Mouse (Mus musculus): ENCODE measurements around the gene Dnm1. TPM values are rescaled to one million over a fixed set of nuclear protein-coding genes. Genes with fewer than 3 reads are reported as not detected.

Dnm1 gene
- polyA plus RNA-seq, 1 experiment from 2014 or later: 10.1 TPM

GRCm38 (mm10) chr2:32275823-32276222, 77.3 kb downstream of the Dnm1 start:
- Histone ChIP-seq H3K9me3 (replicated peaks; ENCODE audit: control insufficient read depth, low read length) (no peaks in the 10 kb centered on the region), H3K4me3 (ENCODE audit: low read depth, low read length) (no peak overlapping the region), H3K27ac (ENCODE audit: low read depth, low read length) (no peak overlapping the region), H3K4me1 (ENCODE audit: control insufficient read depth, insufficient read depth, low read length) (no peaks in the 10 kb centered on the region), H3K36me3 (ENCODE audit: control insufficient read depth, insufficient read depth, low read length) (peaks cover 13% of the 10 kb centered on the region), H3K27me3 (ENCODE audit: control insufficient read depth, insufficient read depth, low read length) (no peaks in the 10 kb centered on the region), H3K4me2 (no peak overlapping the region), H3K9ac (ENCODE audit: low read depth, low read length) (no peak overlapping the region)
- ATAC-seq (replicated peaks; ENCODE audit: insufficient number of reproducible peaks, low FRiP score, low TSS enrichment): no peak
- WGBS (ENCODE audit: insufficient replicate concordance): 68% methylated on average over 3 of the region's 3 CpGs

- H3K36me3 ChIP-seq (ENCODE audit: control insufficient read depth, insufficient read depth, low read length): peaks cover 9% of the 10 kb centered on the region
- peaks cover 12% of the 10 kb centered on the region for H3K4me1 ChIP-seq (ENCODE audit: control insufficient read depth, insufficient read depth, low read length)
- peak overlapping the region; percentile 83; the same call in 1 of the 2 replicates for H3K4me3 ChIP-seq (ENCODE audit: low read depth, low read length)
- H3K27me3 ChIP-seq (ENCODE audit: control insufficient read depth, insufficient read depth, low read length): no peaks in the 10 kb centered on the region
- H3K4me2 ChIP-seq: peak overlapping the region; percentile 87
- H3K27ac ChIP-seq (ENCODE audit: low read depth, low read length): no peak overlapping the region
- no peaks in the 10 kb centered on the region for H3K9me3 ChIP-seq (replicated peaks; ENCODE audit: control insufficient read depth, low read length)
- WGBS (ENCODE audit: insufficient replicate concordance): 32% methylated on average over 4 of the region's 4 CpGs
- no peak for ATAC-seq (replicated peaks; ENCODE audit: insufficient number of reproducible peaks, low FRiP score, low TSS enrichment)
- peak overlapping the region; percentile 90; the same call in 1 of the 2 replicates for H3K9ac ChIP-seq (ENCODE audit: low read depth, low read length)
These were observed 92.5 kb downstream of the Dnm1 start for GRCm38 (mm10) chr2:32260635-32261034.

GRCm38 (mm10) chr2:32259657-32260417, 93.3 kb downstream of the Dnm1 start, which contains the start of gene Uck1:
TSS of gene Uck1 (minus strand) at chr2:32260159.
- Histone ChIP-seq H3K9ac (ENCODE audit: low read depth, low read length) (peak within 1 kb of the TSS; percentile 90), H3K9me3 (replicated peaks; ENCODE audit: control insufficient read depth, low read length) (no peaks in the 10 kb centered on the region), H3K27me3 (ENCODE audit: control insufficient read depth, insufficient read depth, low read length) (no peaks in the 10 kb centered on the region), H3K4me2 (peak within 1 kb of the TSS; percentile 87), H3K4me3 (ENCODE audit: low read depth, low read length) (peak within 1 kb of the TSS; percentile 83), H3K36me3 (ENCODE audit: control insufficient read depth, insufficient read depth, low read length) (peaks cover 9% of the 10 kb centered on the region), H3K27ac (ENCODE audit: low read depth, low read length) (no peak within 1 kb of the TSS), H3K4me1 (ENCODE audit: control insufficient read depth, insufficient read depth, low read length) (peaks cover 12% of the 10 kb centered on the region)
- ATAC-seq (replicated peaks; ENCODE audit: insufficient number of reproducible peaks, low FRiP score, low TSS enrichment): peak; percentile 88
- 2% methylated on average over 57 of the region's 59 CpGs for WGBS (ENCODE audit: insufficient replicate concordance)

GRCm38 (mm10) chr2:32258887-32259533, 94.1 kb downstream of the Dnm1 start:
- Histone ChIP-seq H3K27ac (ENCODE audit: low read depth, low read length) (no peak overlapping the region), H3K4me1 (ENCODE audit: control insufficient read depth, insufficient read depth, low read length) (peaks cover 12% of the 10 kb centered on the region), H3K9ac (ENCODE audit: low read depth, low read length) (peak overlapping the region; percentile 90), H3K4me3 (ENCODE audit: low read depth, low read length) (peak overlapping the region; percentile 83), H3K4me2 (peak overlapping the region; percentile 87), H3K36me3 (ENCODE audit: control insufficient read depth, insufficient read depth, low read length) (peaks cover 9% of the 10 kb centered on the region), H3K9me3 (replicated peaks; ENCODE audit: control insufficient read depth, low read length) (no peaks in the 10 kb centered on the region), H3K27me3 (ENCODE audit: control insufficient read depth, insufficient read depth, low read length) (no peaks in the 10 kb centered on the region)
- ATAC-seq (replicated peaks; ENCODE audit: insufficient number of reproducible peaks, low FRiP score, low TSS enrichment): 0 out of 2 replicates have a peak, but pooled peaks have one; percentile 1
- WGBS (ENCODE audit: insufficient replicate concordance): 51% methylated on average over 6 of the region's 6 CpGs

Small RNA genes within 50 kb of the gene (microRNA-seq; reads per million reads assigned to microRNA genes)
- 0.75 reads per million, percentile 6 among the genes with 10 or more reads in this experiment for gene Gm23363 (ENCODE audit: borderline number of aligned reads)
- 402 reads per million, percentile 78 among the genes with 10 or more reads in this experiment for gene Mir199b (ENCODE audit: borderline number of aligned reads)

Other genes starting within 250 kb of the Dnm1 start
- gene Prrc2b, start 202.3 kb downstream of the Dnm1 start, polyA plus RNA-seq (2014; fragmentation: Nextera tagmentation; extraction: Ambion mirVana): 39.3 and 40.6 TPM in 2 replicates
- gene Pomt1, start 116.7 kb downstream of the Dnm1 start, polyA plus RNA-seq (2014; fragmentation: Nextera tagmentation; extraction: Ambion mirVana): 12.9 and 15.3 TPM in 2 replicates
- 42.1 and 44.3 TPM in 2 replicates for gene Uck1, start 93.2 kb downstream of the Dnm1 start, polyA plus RNA-seq (2014; fragmentation: Nextera tagmentation; extraction: Ambion mirVana)
- gene Golga2, start 66.0 kb downstream of the Dnm1 start, polyA plus RNA-seq (2014; fragmentation: Nextera tagmentation; extraction: Ambion mirVana): 20.5 and 26.8 TPM in 2 replicates
- 125 and 339 TPM in 2 replicates for gene Swi5, start 65.3 kb downstream of the Dnm1 start, polyA plus RNA-seq (2014; fragmentation: Nextera tagmentation; extraction: Ambion mirVana)
- gene Ciz1, start 1.0 kb downstream of the Dnm1 start, polyA plus RNA-seq (2014; fragmentation: Nextera tagmentation; extraction: Ambion mirVana): 32.1 and 35.8 TPM in 2 replicates
- gene 1110008P14Rik, start 28.6 kb upstream of the Dnm1 start, polyA plus RNA-seq (2014; fragmentation: Nextera tagmentation; extraction: Ambion mirVana): 50.1 and 51.3 TPM in 2 replicates
- 1.1 TPM in 1 of 2 replicates, not detected in the other for gene Lcn2, start 34.9 kb upstream of the Dnm1 start, polyA plus RNA-seq (2014; fragmentation: Nextera tagmentation; extraction: Ambion mirVana)
- 32.7 and 38.2 TPM in 2 replicates for gene Ptges2, start 42.6 kb upstream of the Dnm1 start, polyA plus RNA-seq (2014; fragmentation: Nextera tagmentation; extraction: Ambion mirVana)
- 5.1 and 5.3 TPM in 2 replicates for gene Naif1, start 97.1 kb upstream of the Dnm1 start, polyA plus RNA-seq (2014; fragmentation: Nextera tagmentation; extraction: Ambion mirVana)
- gene Slc25a25, start 98.1 kb upstream of the Dnm1 start, polyA plus RNA-seq (2014; fragmentation: Nextera tagmentation; extraction: Ambion mirVana): 7.9 and 8.5 TPM in 2 replicates
- 5.2 and 5.3 TPM in 2 replicates for gene Fam102a, start 182.0 kb upstream of the Dnm1 start, polyA plus RNA-seq (2014; fragmentation: Nextera tagmentation; extraction: Ambion mirVana)
- 81.7 and 85.3 TPM in 2 replicates for gene Dpm2, start 217.5 kb upstream of the Dnm1 start, polyA plus RNA-seq (2014; fragmentation: Nextera tagmentation; extraction: Ambion mirVana)
- gene Pip5kl1, start 221.5 kb upstream of the Dnm1 start, polyA plus RNA-seq (2014; fragmentation: Nextera tagmentation; extraction: Ambion mirVana): 0.31 and 0.51 TPM in 2 replicates
- gene 9430097D07Rik, start 222.3 kb upstream of the Dnm1 start, polyA plus RNA-seq (2014; fragmentation: Nextera tagmentation; extraction: Ambion mirVana): 0.17 TPM in 1 of 2 replicates, not detected in the other
- 32.9 and 40.9 TPM in 2 replicates for gene St6galnac4, start 233.8 kb upstream of the Dnm1 start, polyA plus RNA-seq (2014; fragmentation: Nextera tagmentation; extraction: Ambion mirVana)
- gene St6galnac6, start 246.4 kb upstream of the Dnm1 start, polyA plus RNA-seq (2014; fragmentation: Nextera tagmentation; extraction: Ambion mirVana): 8.3 and 9.3 TPM in 2 replicates

Data from heart, embryonic 11.5 days (tissue).